Mouse (Mus musculus): Measurements from ENCODE around the gene Pof1b.
A peak's percentile ranks its signal among the peaks of the same experiment; 100 is the strongest.

Gene Pof1b

DNA sequence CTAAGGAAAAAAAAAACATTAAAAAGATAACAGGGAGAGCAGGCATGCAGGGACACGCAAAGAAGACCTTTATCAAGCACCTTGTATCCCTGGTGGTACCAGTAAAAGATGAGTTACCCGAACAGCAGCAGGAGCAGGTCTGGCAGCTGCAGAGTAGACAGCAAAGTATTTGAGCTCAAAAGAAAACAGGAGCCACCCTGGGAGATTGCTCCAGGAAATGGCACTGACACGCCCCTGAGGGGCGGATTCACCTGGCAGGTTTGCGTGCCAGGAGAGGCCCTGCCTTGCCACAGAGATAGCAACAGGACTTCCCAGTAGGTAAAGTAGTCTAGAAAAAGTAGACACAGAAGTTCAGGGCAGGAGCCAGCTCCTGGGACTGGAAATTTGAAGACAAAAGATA lies at the start of gene Pof1b:
TSS of gene Pof1b (minus strand) at position 144 of the 400 bp plus-strand sequence.
- no peak for DNase-seq (ENCODE audit: low read depth, low spot score)

DNA sequence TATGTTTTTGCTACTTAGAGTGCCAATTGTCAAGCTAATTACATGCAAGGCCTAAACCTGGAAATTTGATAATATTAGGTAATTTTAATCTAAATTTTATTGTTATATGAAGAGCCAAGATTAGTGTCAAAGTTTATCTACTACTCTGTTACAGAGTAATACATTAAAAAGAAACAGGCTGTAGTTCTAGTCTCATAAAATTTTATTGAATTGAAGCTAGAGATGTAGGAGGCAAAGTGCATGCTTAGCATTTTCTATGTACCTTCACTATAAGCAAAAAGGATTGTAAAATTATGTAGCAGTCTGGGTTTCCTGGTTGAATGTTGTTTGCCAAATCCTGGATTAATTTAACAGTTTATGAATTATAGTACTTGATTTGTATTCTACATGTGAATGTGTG lies 18.1 kb upstream of the Pof1b start:
- no peak for DNase-seq (ENCODE audit: low read depth, low spot score)

DNA sequence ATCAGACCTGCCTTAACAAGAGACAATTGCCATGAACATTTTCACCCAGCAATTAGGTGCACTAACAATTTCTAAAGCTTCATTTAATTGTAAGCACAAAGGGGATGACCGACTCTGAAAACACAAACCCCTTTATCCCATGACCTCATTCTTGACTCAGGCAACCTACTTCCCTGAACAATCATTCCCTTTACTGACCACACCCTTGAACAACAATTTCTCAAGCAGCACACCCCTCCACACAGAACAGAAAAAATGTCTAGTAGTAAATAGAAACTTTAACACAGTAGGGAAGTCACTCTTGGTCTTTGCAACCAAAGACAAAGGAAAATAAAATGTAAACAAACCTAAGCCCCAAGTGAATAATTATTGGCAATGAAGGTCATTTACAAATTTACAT lies 4.1 kb downstream of the Pof1b start:
- no peak for DNase-seq (ENCODE audit: low read depth, low spot score)

DNA sequence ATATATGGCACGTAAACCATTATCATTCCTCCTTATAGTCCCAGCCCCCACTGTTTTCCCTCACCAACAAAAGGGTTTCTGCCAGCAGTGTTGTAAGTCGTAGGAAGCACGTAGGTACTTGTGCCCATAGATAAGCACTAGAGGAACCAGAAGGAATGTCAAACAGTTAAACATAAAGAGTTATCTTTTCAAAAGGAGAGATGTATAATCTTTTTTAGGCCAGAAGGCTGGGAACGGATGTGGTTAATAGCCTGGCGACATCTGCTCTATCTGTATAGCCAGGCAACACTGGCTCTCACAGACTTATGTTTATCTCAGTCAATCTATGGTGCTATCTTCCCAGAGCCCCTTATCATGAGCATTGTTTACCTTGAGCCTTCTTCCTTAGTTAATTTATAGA lies 17.8 kb downstream of the Pof1b start:
- DNase-seq (ENCODE audit: low read depth, low spot score), result no peak

DNA sequence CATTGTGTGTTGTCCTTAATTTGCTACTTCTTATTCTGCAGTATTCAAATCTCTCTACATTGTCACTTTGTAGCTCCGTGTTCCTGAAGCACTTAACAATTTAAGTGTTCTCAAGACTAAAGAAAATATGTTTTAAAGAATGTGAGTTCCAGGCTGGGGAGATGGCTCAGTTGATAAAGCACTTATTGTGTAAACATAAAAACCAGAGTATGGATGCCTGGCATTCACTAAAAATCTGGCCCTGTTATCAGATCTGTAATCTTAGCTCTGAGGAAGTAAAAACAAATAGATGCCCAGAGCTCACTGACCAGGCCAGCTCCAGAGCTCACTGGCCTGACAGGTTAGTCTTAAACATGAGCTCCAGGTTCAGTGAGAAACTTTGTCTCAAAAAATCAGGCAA lies 22.9 kb downstream of the Pof1b start:
- no peak for DNase-seq (ENCODE audit: low read depth, low spot score)

DNA sequence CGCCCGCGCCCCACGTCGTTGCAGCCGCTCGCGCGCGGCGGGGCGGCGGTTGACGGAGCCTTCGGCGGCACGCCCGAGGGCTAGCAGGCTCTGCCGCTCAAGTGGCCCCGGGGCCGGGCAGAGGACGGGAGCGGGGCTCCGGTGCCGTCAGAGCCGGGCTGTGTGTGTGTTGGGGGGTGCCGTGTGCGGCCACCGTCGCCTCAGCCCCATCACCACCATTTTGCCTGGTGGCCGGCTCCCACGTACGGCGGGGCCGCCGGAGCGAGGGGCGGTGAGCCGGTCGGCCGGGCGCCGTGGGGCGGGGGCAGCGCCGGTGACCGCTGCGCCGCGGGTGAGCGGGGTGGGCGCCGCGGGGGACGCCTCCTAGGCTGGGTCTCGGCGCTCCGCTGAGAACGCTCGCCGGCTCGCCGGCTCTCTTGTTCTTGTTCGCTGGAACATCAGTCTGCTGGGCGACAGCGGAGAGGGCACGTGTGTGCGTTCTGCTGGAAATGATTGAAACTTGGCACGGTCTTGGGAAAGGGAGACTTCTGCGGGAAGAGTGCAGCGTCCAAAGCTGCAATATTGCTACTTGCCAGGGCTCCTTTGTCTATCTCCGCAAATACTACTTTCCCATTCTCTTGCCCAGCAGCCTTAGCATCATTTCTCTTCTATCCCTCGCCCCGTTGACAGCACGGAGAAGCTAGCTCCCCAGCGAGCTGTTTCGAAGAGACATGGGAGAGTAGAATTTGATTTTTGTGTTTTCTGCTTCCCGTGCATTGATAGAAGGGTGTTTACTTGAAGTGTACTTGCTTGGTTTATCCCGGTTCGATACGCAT lies 96.9 kb downstream of the Pof1b start:
- DNase-seq (ENCODE audit: low read depth, low spot score), result no peak

DNA sequence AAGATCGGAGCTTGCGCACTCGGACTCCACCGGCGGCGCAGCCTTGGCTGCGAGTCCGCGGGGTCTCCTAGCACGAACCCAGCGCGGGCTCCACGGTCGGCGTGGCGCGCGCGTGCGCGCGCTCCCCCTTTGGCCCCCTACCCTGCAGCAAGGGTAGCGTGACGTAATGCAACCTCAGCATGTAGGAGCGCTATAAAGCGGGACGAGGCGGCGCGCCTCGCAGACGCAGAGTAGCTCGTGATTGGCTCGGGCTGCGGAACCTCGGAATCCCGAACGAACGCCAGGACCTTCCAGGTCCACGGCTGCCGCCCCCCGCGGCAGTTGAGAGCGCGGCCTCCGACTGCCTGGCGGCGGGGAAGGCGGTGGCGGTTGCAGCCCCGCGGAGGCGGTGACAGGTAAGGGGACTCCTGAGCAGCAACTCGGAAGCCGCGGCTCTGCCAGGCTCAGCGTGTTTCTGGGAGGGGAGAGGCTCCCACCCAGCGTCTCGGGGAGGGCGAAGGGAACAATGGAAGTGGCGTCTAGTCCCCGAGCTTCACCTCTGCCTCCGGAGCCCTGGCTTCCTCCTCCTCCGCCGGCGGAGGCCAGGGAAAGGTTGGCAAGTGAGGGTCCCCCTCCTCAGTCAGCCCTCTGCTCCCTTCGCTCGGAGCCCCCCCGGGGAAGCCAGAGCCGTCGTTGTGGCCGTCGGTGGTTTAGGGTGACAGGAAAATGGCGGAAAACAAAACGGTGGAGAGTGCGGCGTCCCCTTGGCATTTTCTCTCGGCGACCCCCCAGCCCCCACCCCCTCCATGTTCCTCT lies 97.7 kb downstream of the Pof1b start, which contains the start of gene Zfp711:
TSS of gene Zfp711 (plus strand) at position 16 of the 795 bp plus-strand sequence.
- DNase-seq (ENCODE audit: low read depth, low spot score), result peak; percentile 75
